Mouse (Mus musculus) right cerebral cortex, postnatal 4 days (tissue): ENCODE results near the gene Gimap8.
"Not testable (repeated sequence)": the region's sequence is repeated elsewhere in the genome, so short reads cannot be mapped to it uniquely, and the experiment has no call there.

Source experiments
- DNase-seq: peaks from one replicate; pipeline ENCODE4 v3.0.0-alpha.2; 2022

The Gimap8 gene

GRCm38 (mm10) chr6:48646995-48647394 is at the start of gene Gimap8:
Gene Gimap8, plus strand, starts transcription at chr6:48647234.
- DNase-seq: no peak

GRCm38 (mm10) chr6:48600594-48600993 is 46.4 kb upstream of the Gimap8 start:
- no peak for DNase-seq

GRCm38 (mm10) chr6:48601271-48602079 is 45.6 kb upstream of the Gimap8 start, which contains the start of gene Zfp775:
Gene Zfp775, plus strand, starts transcription at chr6:48602063.
- DNase-seq: peak; percentile 96

- peak; percentile 56 for DNase-seq
Measured at GRCm38 (mm10) chr6:48602080-48602741, 44.8 kb upstream of the Gimap8 start.

GRCm38 (mm10) chr6:48608124-48608523 is 38.9 kb upstream of the Gimap8 start:
- DNase-seq: no peak

GRCm38 (mm10) chr6:48609512-48609911 is 37.5 kb upstream of the Gimap8 start:
- DNase-seq: no peak

GRCm38 (mm10) chr6:48610657-48611056 is 36.4 kb upstream of the Gimap8 start:
- no peak for DNase-seq

- DNase-seq: no peak
Measured at GRCm38 (mm10) chr6:48613464-48613863, 33.6 kb upstream of the Gimap8 start.

GRCm38 (mm10) chr6:48614756-48615155 is 32.3 kb upstream of the Gimap8 start:
- no peak for DNase-seq

GRCm38 (mm10) chr6:48620031-48620430 is 27.0 kb upstream of the Gimap8 start:
- DNase-seq: no peak

GRCm38 (mm10) chr6:48622186-48622843 is 24.7 kb upstream of the Gimap8 start:
- not testable (repeated sequence) for DNase-seq

- DNase-seq: no peak
Measured at GRCm38 (mm10) chr6:48623460-48623859, 23.6 kb upstream of the Gimap8 start.

GRCm38 (mm10) chr6:48626464-48626863 is 20.6 kb upstream of the Gimap8 start, which contains the start of gene AI854703:
Gene AI854703, plus strand, starts transcription at chr6:48626764.
- DNase-seq: no peak

GRCm38 (mm10) chr6:48626984-48627383 is 20.1 kb upstream of the Gimap8 start:
- DNase-seq: peak; percentile 60

GRCm38 (mm10) chr6:48627511-48627924 is 19.5 kb upstream of the Gimap8 start:
- no peak for DNase-seq

GRCm38 (mm10) chr6:48628377-48628776 is 18.7 kb upstream of the Gimap8 start:
- DNase-seq: no peak

- DNase-seq: peak; percentile 58
Measured at GRCm38 (mm10) chr6:48628808-48629660, 18.0 kb upstream of the Gimap8 start.

- DNase-seq: no peak
Measured at GRCm38 (mm10) chr6:48629661-48630034, 17.4 kb upstream of the Gimap8 start.

- no peak for DNase-seq
Measured at GRCm38 (mm10) chr6:48630831-48631230, 16.2 kb upstream of the Gimap8 start.

GRCm38 (mm10) chr6:48635105-48635504 is 11.9 kb upstream of the Gimap8 start:
- no peak for DNase-seq

- DNase-seq: no peak
Measured at GRCm38 (mm10) chr6:48636515-48636914, 10.5 kb upstream of the Gimap8 start.

- no peak for DNase-seq
Measured at GRCm38 (mm10) chr6:48637811-48638500, 9.1 kb upstream of the Gimap8 start.
